Mouse (Mus musculus): ENCODE data around the gene Atp8b4. TPM values are rescaled to one million over a fixed set of nuclear protein-coding genes. Genes with fewer than 3 reads are reported as not detected.

Gene Atp8b4
- polyA plus RNA-seq, 1 experiment from 2014 or later, result 0.04 TPM

- 93% methylated on average over 8 of the region's 8 CpGs for WGBS
- ATAC-seq (replicated peaks), result no peak
- no peak overlapping the region for H3K4me3 ChIP-seq
- H3K27ac ChIP-seq (replicated peaks), result no peak overlapping the region
- H3K9me3 ChIP-seq, result no peaks in the 10 kb centered on the region
- H3K4me2 ChIP-seq (replicated peaks), result no peak overlapping the region
- H3K4me1 ChIP-seq, result no peaks in the 10 kb centered on the region
- no peaks in the 10 kb centered on the region for H3K27me3 ChIP-seq
- no peaks in the 10 kb centered on the region for H3K36me3 ChIP-seq
- H3K9ac ChIP-seq (replicated peaks), result no peak overlapping the region
These were observed 128.8 kb downstream of the Atp8b4 start for GRCm38 (mm10) chr2:126371634-126372033.

- 65% methylated on average over 4 of the region's 4 CpGs for WGBS
- Histone ChIP-seq H3K36me3 (no peaks in the 10 kb centered on the region), H3K27ac (replicated peaks) (no peak overlapping the region), H3K27me3 (no peaks in the 10 kb centered on the region), H3K4me2 (replicated peaks) (no peak overlapping the region), H3K4me1 (no peaks in the 10 kb centered on the region), H3K9me3 (no peaks in the 10 kb centered on the region), H3K4me3 (no peak overlapping the region), H3K9ac (replicated peaks) (no peak overlapping the region)
- ATAC-seq (replicated peaks), result no peak
These were observed 130.7 kb downstream of the Atp8b4 start for GRCm38 (mm10) chr2:126369815-126370214.

- no peak overlapping the region for H3K9ac ChIP-seq (replicated peaks)
- no peaks in the 10 kb centered on the region for H3K27me3 ChIP-seq
- no peaks in the 10 kb centered on the region for H3K4me1 ChIP-seq
- no peak overlapping the region for H3K27ac ChIP-seq (replicated peaks)
- H3K9me3 ChIP-seq, result no peaks in the 10 kb centered on the region
- H3K4me2 ChIP-seq (replicated peaks), result no peak overlapping the region
- no peak overlapping the region for H3K4me3 ChIP-seq
- no peaks in the 10 kb centered on the region for H3K36me3 ChIP-seq
- 84% methylated on average over 14 of the region's 14 CpGs for WGBS
- ATAC-seq (replicated peaks), result no peak
These were observed 136.4 kb downstream of the Atp8b4 start for GRCm38 (mm10) chr2:126363745-126364725.

- Histone ChIP-seq H3K27me3 (no peaks in the 10 kb centered on the region), H3K27ac (replicated peaks) (no peak overlapping the region), H3K4me1 (no peaks in the 10 kb centered on the region), H3K9me3 (no peaks in the 10 kb centered on the region), H3K4me3 (no peak overlapping the region), H3K36me3 (no peaks in the 10 kb centered on the region), H3K4me2 (replicated peaks) (no peak overlapping the region), H3K9ac (replicated peaks) (no peak overlapping the region)
- 52% methylated on average over 7 of the region's 7 CpGs for WGBS
- ATAC-seq (replicated peaks), result peak; percentile 63
These were observed 137.3 kb downstream of the Atp8b4 start for GRCm38 (mm10) chr2:126363050-126363744.

- no peaks in the 10 kb centered on the region for H3K9me3 ChIP-seq
- 47% methylated on average over 21 of the region's 21 CpGs for WGBS
- no peaks in the 10 kb centered on the region for H3K4me1 ChIP-seq
- no peaks in the 10 kb centered on the region for H3K27me3 ChIP-seq
- no peak overlapping the region for H3K9ac ChIP-seq (replicated peaks)
- no peak overlapping the region for H3K4me2 ChIP-seq (replicated peaks)
- H3K27ac ChIP-seq (replicated peaks), result no peak overlapping the region
- H3K36me3 ChIP-seq, result no peaks in the 10 kb centered on the region
- H3K4me3 ChIP-seq, result no peak overlapping the region
- ATAC-seq (replicated peaks), result no peak
These were observed 139.2 kb downstream of the Atp8b4 start for GRCm38 (mm10) chr2:126361131-126361810.

- Histone ChIP-seq H3K27ac (replicated peaks) (no peak overlapping the region), H3K27me3 (no peaks in the 10 kb centered on the region), H3K4me2 (replicated peaks) (no peak overlapping the region), H3K36me3 (no peaks in the 10 kb centered on the region), H3K4me3 (no peak overlapping the region), H3K4me1 (no peaks in the 10 kb centered on the region), H3K9ac (replicated peaks) (no peak overlapping the region), H3K9me3 (no peaks in the 10 kb centered on the region)
- 36% methylated on average over 6 of the region's 6 CpGs for WGBS
- no peak for ATAC-seq (replicated peaks)
These were observed 139.8 kb downstream of the Atp8b4 start for GRCm38 (mm10) chr2:126360688-126361087.

GRCm38 (mm10) chr2:126359965-126360364, 140.5 kb downstream of the Atp8b4 start:
- H3K4me3 ChIP-seq, result no peak overlapping the region
- WGBS, result 87% methylated on average over 3 of the region's 3 CpGs
- H3K36me3 ChIP-seq, result no peaks in the 10 kb centered on the region
- no peak overlapping the region for H3K4me2 ChIP-seq (replicated peaks)
- H3K9ac ChIP-seq (replicated peaks), result no peak overlapping the region
- H3K27ac ChIP-seq (replicated peaks), result no peak overlapping the region
- H3K9me3 ChIP-seq, result no peaks in the 10 kb centered on the region
- H3K27me3 ChIP-seq, result no peaks in the 10 kb centered on the region
- no peak for ATAC-seq (replicated peaks)
- H3K4me1 ChIP-seq, result no peaks in the 10 kb centered on the region

GRCm38 (mm10) chr2:126359278-126359677, 141.2 kb downstream of the Atp8b4 start:
- Histone ChIP-seq H3K27me3 (no peaks in the 10 kb centered on the region), H3K27ac (replicated peaks) (no peak overlapping the region), H3K9me3 (no peaks in the 10 kb centered on the region), H3K4me2 (replicated peaks) (no peak overlapping the region), H3K9ac (replicated peaks) (no peak overlapping the region), H3K36me3 (no peaks in the 10 kb centered on the region), H3K4me1 (no peaks in the 10 kb centered on the region), H3K4me3 (no peak overlapping the region)
- no peak for ATAC-seq (replicated peaks)
- WGBS, result 90% methylated on average over 1 of the region's 1 CpGs

GRCm38 (mm10) chr2:126358741-126359140, 141.7 kb downstream of the Atp8b4 start:
- Histone ChIP-seq H3K36me3 (no peaks in the 10 kb centered on the region), H3K27ac (replicated peaks) (no peak overlapping the region), H3K4me3 (no peak overlapping the region), H3K4me2 (replicated peaks) (no peak overlapping the region), H3K9me3 (no peaks in the 10 kb centered on the region), H3K4me1 (no peaks in the 10 kb centered on the region), H3K9ac (replicated peaks) (no peak overlapping the region), H3K27me3 (no peaks in the 10 kb centered on the region)
- 96% methylated on average over 5 of the region's 5 CpGs for WGBS
- no peak for ATAC-seq (replicated peaks)

GRCm38 (mm10) chr2:126355259-126355658, 145.2 kb downstream of the Atp8b4 start:
- H3K4me2 ChIP-seq (replicated peaks), result no peak overlapping the region
- H3K27me3 ChIP-seq, result no peaks in the 10 kb centered on the region
- no peaks in the 10 kb centered on the region for H3K36me3 ChIP-seq
- H3K27ac ChIP-seq (replicated peaks), result no peak overlapping the region
- 100% methylated on average over 2 of the region's 2 CpGs for WGBS
- no peak overlapping the region for H3K4me3 ChIP-seq
- no peak for ATAC-seq (replicated peaks)
- H3K9me3 ChIP-seq, result no peaks in the 10 kb centered on the region
- no peaks in the 10 kb centered on the region for H3K4me1 ChIP-seq
- H3K9ac ChIP-seq (replicated peaks), result no peak overlapping the region

GRCm38 (mm10) chr2:126351811-126352210, 148.7 kb downstream of the Atp8b4 start:
- Histone ChIP-seq H3K27me3 (no peaks in the 10 kb centered on the region), H3K4me2 (replicated peaks) (no peak overlapping the region), H3K27ac (replicated peaks) (no peak overlapping the region), H3K4me1 (no peaks in the 10 kb centered on the region), H3K4me3 (no peak overlapping the region), H3K9me3 (no peaks in the 10 kb centered on the region), H3K9ac (replicated peaks) (no peak overlapping the region), H3K36me3 (no peaks in the 10 kb centered on the region)
- ATAC-seq (replicated peaks), result no peak
- 76% methylated on average over 1 of the region's 1 CpGs for WGBS

- no peak overlapping the region for H3K4me3 ChIP-seq
- H3K27ac ChIP-seq (replicated peaks), result no peak overlapping the region
- 80% methylated on average over 3 of the region's 3 CpGs for WGBS
These were observed 157.4 kb downstream of the Atp8b4 start for GRCm38 (mm10) chr2:126343026-126343593.

More at GRCm38 (mm10) chr2:126343026-126343593, 157.4 kb downstream of the Atp8b4 start:
- no peaks in the 10 kb centered on the region for H3K4me1 ChIP-seq
- no peak for ATAC-seq (replicated peaks)
- no peak overlapping the region for H3K9ac ChIP-seq (replicated peaks)
- H3K9me3 ChIP-seq, result no peaks in the 10 kb centered on the region
- no peaks in the 10 kb centered on the region for H3K27me3 ChIP-seq
- no peaks in the 10 kb centered on the region for H3K36me3 ChIP-seq
- no peak overlapping the region for H3K4me2 ChIP-seq (replicated peaks)
